Mouse (Mus musculus) small intestine, adult 2 months (tissue): ENCODE measurements around the gene Polr2j. TPM values are rescaled to one million over a fixed set of nuclear protein-coding genes. Genes with fewer than 3 reads are reported as not detected.

Experiments
- H3K27ac ChIP-seq: fragments of 200-500 bp; 2 replicates; pipeline ENCODE4 v1.5.1; 2012; ENCODE audit warnings: low read depth, low read length, control low read depth, inconsistent platforms; ENCODE audit not compliant: insufficient read depth
- H3K27me3 ChIP-seq: fragments of 200-500 bp; 2 replicates; pipeline ENCODE4 v1.6.1; 2012; ENCODE audit warnings: mild to moderate bottlenecking, moderate library complexity, low read length, inconsistent platforms; ENCODE audit not compliant: control insufficient read depth, insufficient read depth
- H3K36me3 ChIP-seq: fragments of 200-500 bp; 2 replicates; pipeline ENCODE4 v1.6.1; 2012; ENCODE audit warnings: mild to moderate bottlenecking, low read length, control low read depth, inconsistent platforms; ENCODE audit not compliant: control insufficient read depth, insufficient read depth
- H3K4me1 ChIP-seq: fragments of 200-500 bp; 2 replicates; pipeline ENCODE4 v1.6.1; 2012; ENCODE audit warnings: low read length, inconsistent platforms, mixed read lengths; ENCODE audit not compliant: control insufficient read depth, insufficient read depth, insufficient read length
- H3K4me3 ChIP-seq: fragments of 200-500 bp; 2 replicates; pipeline ENCODE4 v1.5.1; 2012; ENCODE audit warnings: low read depth, mild to moderate bottlenecking, control low read depth, inconsistent platforms, low read length, moderate library complexity
- CTCF ChIP-seq: fragments of 200-500 bp; IDR thresholded peaks from 2 replicates; pipeline ENCODE4 v1.5.1; 2012; ENCODE audit warnings: low read depth, mild to moderate bottlenecking, control low read depth, inconsistent platforms, low read length, moderate library complexity, mixed read lengths; ENCODE audit not compliant: insufficient replicate concordance, insufficient read length; ENCODE audit errors: extremely low read depth
- POLR2A ChIP-seq: fragments of 200-500 bp; IDR thresholded peaks from 2 replicates; pipeline ENCODE4 v1.6.1; 2012; ENCODE audit warnings: low read depth, mild to moderate bottlenecking, control low read depth, inconsistent platforms, low read length, moderate library complexity
- WGBS: fragments of 180-500 bp; shearing (Covaris S2); methylation state at CpG from one replicate; pipeline ENCODE4 v1.1.7; 2018; 5-methylcytosine and 5-hydroxymethylcytosine counted together
- polyA plus RNA-seq: library from polyadenylated mRNA; depleted of rRNA; stranded (reverse); fragments of >200 nt; gene quantifications from 2 replicates; pipeline ENCODE4 v1.2.3, GENCODE M21; 2012

Polr2j gene
- polyA plus RNA-seq, 1 experiment: 48.4 TPM

DNA sequence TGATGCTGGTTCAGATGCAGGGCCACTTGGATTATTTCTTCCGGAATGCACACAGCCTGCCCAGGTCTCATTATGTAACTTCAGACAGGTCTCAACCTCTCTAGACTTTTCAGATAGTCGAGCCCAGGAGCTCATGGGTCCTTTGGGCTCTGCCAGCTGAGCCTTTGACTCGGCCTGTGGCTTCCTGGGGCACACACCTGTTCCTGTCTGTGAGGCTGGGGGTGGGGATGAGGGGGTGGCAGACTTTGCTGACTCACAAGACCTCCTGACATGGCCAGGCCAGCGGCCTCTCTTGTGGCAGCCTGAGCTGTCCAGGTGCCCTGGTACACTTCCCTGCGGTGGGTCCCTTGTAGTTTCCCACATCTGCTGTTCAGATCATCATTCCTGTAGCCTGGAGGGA, 24.5 kb upstream of the Polr2j start:
- TF ChIP-seq CTCF: no peak
- TF ChIP-seq POLR2A: no peak
- WGBS: 74% methylated on average over 5 of the region's 5 CpGs

DNA sequence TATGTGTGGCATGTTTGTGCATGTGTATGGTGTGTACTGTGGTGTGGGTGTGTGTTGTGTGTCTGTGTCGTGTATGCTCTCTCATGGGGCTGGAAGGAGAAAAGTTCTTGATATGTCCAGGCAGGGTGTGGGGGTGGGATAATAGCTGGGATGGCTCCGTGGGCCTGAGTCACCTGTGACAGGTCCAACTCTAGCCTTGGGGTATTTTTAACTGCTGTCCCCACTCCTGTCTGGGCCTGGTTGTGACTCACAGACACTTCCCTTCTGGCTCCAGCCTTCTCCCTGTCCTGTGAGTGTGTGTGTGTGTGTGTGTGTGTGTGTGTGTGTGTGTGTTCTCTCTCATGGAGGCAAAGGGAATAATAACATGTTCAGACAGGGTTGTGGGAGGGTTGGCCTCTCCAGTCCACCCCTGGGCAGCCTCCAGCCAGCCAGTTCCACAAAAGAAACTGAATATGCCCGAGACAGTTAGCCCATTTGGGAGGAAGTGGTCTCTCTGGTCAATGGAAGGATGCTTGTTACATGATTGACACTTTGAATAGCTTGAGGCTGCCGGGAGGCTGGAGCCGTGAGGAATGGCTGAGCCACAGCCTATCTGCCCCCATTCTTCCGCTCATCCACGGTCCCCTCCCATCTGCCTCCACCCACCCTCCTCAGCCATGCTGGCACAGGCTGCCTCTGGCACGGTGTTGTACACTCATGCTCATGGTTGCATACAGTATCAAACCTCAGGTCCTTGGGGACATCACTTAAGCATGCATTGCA, 22.0 kb upstream of the Polr2j start:
- Histone ChIP-seq H3K27ac (no peak overlapping the region), H3K27me3 (no peaks in the 10 kb centered on the region), H3K4me1 (peaks cover 2% of the 10 kb centered on the region), H3K4me3 (no peak overlapping the region), H3K36me3 (peaks cover 5% of the 10 kb centered on the region; the same call in 1 of the 2 replicates)
- WGBS: 70% methylated on average over 8 of the region's 8 CpGs
- TF ChIP-seq POLR2A (no peak), CTCF (no peak)

More for the DNA sequence above, 24.5 kb upstream of the Polr2j start:
- Histone ChIP-seq H3K4me3 (no peak overlapping the region), H3K27me3 (no peaks in the 10 kb centered on the region), H3K27ac (no peak overlapping the region), H3K36me3 (peaks cover 5% of the 10 kb centered on the region; the same call in 1 of the 2 replicates), H3K4me1 (peaks cover 5% of the 10 kb centered on the region; the same call in 1 of the 2 replicates)

DNA sequence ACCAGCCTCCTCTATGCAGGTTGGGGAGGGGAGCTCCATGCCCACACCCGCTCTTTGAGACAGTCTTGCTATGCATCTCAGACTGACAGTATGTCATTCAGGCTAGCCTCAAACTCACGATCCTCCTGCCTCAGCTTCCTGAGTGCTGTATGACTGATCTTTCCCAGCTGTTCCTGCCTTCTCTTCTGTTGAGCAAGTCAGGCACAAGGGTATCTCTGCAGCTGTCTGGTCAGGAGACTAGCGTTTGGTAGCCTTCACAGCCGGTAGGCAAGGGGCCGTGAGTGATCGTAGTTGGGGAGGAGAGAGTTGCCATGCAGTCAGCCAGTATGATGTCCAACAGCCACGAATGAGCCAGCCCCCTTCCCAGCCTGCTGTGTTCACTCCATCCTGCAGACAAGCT, 21.3 kb upstream of the Polr2j start:
- H3K36me3 ChIP-seq: peaks cover 5% of the 10 kb centered on the region; the same call in 1 of the 2 replicates
- peaks cover 2% of the 10 kb centered on the region for H3K4me1 ChIP-seq
- H3K27ac ChIP-seq: no peak overlapping the region
- H3K4me3 ChIP-seq: no peak overlapping the region
- TF ChIP-seq CTCF: no peak
- no peak for TF ChIP-seq POLR2A
- WGBS: 80% methylated on average over 7 of the region's 7 CpGs
- no peaks in the 10 kb centered on the region for H3K27me3 ChIP-seq

- no peaks in the 10 kb centered on the region for H3K36me3 ChIP-seq
- H3K4me3 ChIP-seq: 0 out of 2 replicates have a peak overlapping the region, but pooled peaks have one; percentile 18
- H3K4me1 ChIP-seq: peaks cover 9% of the 10 kb centered on the region
- WGBS: 73% methylated on average over 10 of the region's 10 CpGs
- peak overlapping the region; percentile 51; the same call in 1 of the 2 replicates for H3K27ac ChIP-seq
- no peak for TF ChIP-seq CTCF
- TF ChIP-seq POLR2A: no peak
- H3K27me3 ChIP-seq: no peaks in the 10 kb centered on the region
Measured at GRCm38 (mm10) chr5:136098536-136098935, 17.9 kb upstream of the Polr2j start.

DNA sequence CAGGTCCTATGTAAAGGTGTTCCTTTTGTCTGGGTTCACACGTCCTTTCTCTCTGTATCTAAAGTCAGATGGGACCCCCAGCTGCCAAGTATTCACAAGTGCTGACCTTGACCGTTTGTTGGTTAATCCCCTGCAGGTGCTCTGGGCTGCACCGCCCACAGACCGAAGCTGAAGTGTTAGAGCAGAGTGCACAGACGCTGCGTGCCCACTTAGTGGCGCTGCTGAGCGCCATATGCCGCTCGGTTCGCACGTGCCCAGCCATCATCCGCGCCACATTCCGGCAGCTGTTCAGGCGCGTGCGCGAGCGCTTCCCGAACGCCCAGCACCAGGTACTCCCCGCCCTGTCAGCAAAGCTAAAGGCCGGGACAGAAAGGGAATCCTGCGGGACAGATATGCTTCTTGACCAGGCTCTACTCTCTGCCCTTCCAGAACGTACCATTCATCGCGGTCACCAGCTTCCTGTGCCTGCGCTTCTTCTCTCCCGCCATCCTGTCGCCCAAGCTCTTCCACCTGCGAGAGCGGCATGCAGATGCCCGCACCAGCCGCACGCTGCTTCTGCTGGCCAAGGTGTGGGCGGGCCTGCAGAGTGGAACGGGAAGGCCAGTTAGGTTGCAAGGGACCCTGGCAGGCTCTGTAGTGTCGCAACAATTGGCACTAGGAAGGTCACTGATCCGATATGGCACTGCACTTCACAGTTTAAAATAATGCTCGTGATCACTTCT, 14.2 kb upstream of the Polr2j start:
- no peaks in the 10 kb centered on the region for H3K27me3 ChIP-seq

DNA sequence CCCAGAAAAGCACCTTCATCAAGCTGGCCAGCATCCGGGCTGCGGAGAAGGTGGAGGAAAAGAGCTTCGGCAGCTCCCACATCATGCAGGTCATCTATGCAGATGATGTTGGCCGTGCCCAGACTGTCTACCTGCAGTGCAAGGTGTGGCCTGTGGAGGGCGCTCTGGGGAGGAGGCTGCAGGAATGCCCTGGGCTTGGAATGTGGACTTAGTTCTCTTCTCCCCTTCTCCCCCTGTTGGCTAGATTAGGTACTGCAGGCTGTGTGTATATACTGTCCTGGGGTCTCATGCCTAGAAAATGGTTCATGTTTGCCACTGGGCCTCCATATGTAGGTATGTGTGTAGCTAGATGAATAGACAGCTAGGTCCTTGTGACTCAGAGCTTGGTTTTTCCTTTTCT, 11.9 kb upstream of the Polr2j start:
- Histone ChIP-seq H3K36me3 (no peaks in the 10 kb centered on the region), H3K27me3 (no peaks in the 10 kb centered on the region), H3K4me1 (peaks cover 9% of the 10 kb centered on the region), H3K27ac (no peak overlapping the region), H3K4me3 (no peak overlapping the region)
- no peak for TF ChIP-seq POLR2A
- TF ChIP-seq CTCF: peak; percentile 49; the same call in 1 of the 2 replicates
- 93% methylated on average over 5 of the region's 5 CpGs for WGBS

More for the DNA sequence above, 14.2 kb upstream of the Polr2j start:
- peaks cover 11% of the 10 kb centered on the region for H3K4me1 ChIP-seq
- no peak overlapping the region for H3K27ac ChIP-seq
- H3K36me3 ChIP-seq: no peaks in the 10 kb centered on the region
- WGBS: 10% methylated on average over 41 of the region's 41 CpGs
- TF ChIP-seq POLR2A (no peak), CTCF (peak; percentile 87)
- H3K4me3 ChIP-seq: peak overlapping the region; percentile 45

DNA sequence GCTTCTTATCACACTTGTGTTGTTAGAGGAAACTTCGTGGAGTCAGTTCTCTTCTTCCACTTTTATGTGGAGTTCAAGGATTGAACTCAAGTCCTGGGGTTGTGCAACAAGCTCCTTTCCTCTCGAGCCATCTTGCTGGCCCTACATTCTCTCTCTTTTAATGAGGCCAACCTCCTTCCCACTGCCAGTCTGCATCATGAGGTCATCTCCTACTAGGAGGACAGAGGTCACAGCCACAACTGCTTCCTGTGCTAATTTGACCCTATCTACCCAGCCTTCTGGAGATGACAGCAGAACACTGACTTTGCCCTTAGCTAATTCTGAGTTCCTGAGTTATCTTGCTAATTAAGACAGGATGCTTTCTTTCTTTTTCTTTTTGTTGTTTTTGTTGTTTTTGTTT, 7.9 kb upstream of the Polr2j start:
- WGBS: 46% methylated on average over 2 of the region's 2 CpGs
- Histone ChIP-seq H3K27ac (no peak overlapping the region), H3K4me1 (0 out of 2 replicates have a peak, but pooled peaks cover 2% of the 10 kb centered on the region), H3K4me3 (no peak overlapping the region), H3K27me3 (no peaks in the 10 kb centered on the region), H3K36me3 (no peaks in the 10 kb centered on the region)
- TF ChIP-seq CTCF (no peak), POLR2A (no peak)
